Mouse (Mus musculus) embryonic facial prominence, embryonic 14.5 days (tissue): Measurements from ENCODE around the gene Rin2. TPM values are rescaled to one million over a fixed set of nuclear protein-coding genes. Genes with fewer than 3 reads are reported as not detected.

Experiments used
- ATAC-seq: fragments of 200-750 bp; cut with Nextera tagmentation; 2 replicates; pipeline ENCODE4 v1.8.0; 2017; ENCODE audit warnings: low read depth, moderate number of reproducible peaks, moderate TSS enrichment
- DNase-seq: peaks from one replicate; pipeline ENCODE4 v3.0.0-alpha.2; 2015; ENCODE audit warnings: low spot score
- H3K27ac ChIP-seq: fragments of 300-500 bp; sonication (generic); replicated peaks from 2 replicates; pipeline ENCODE4 v1.5.1; 2014; ENCODE audit warnings: low read depth, mild to moderate bottlenecking, low read length, moderate library complexity
- H3K27me3 ChIP-seq: fragments of 300-500 bp; sonication (generic); replicated peaks from 2 replicates; pipeline ENCODE4 v1.6.1; 2014; ENCODE audit warnings: low read length; ENCODE audit not compliant: control insufficient read depth, insufficient read depth
- H3K36me3 ChIP-seq: fragments of 300-500 bp; sonication (generic); 2 replicates; pipeline ENCODE4 v1.6.1; 2014; ENCODE audit warnings: low read length, mixed read lengths; ENCODE audit not compliant: control insufficient read depth, insufficient read depth
- H3K4me1 ChIP-seq: fragments of 300-500 bp; sonication (generic); 2 replicates; pipeline ENCODE4 v1.6.1; 2014; ENCODE audit warnings: antibody characterized with exemption, low read length; ENCODE audit not compliant: control insufficient read depth, insufficient read depth
- H3K4me2 ChIP-seq: fragments of 300-500 bp; sonication (generic); 2 replicates; pipeline ENCODE4 v1.6.1; 2014; ENCODE audit warnings: low read depth, mild to moderate bottlenecking, low read length, moderate library complexity, mixed read lengths
- H3K4me3 ChIP-seq: fragments of 300-500 bp; sonication (generic); 2 replicates; pipeline ENCODE4 v1.5.1; 2014; ENCODE audit warnings: low read depth, mild to moderate bottlenecking, low read length
- H3K9ac ChIP-seq: fragments of 300-500 bp; sonication (generic); 2 replicates; pipeline ENCODE4 v1.6.1; 2014; ENCODE audit warnings: low read depth, mild to moderate bottlenecking, low read length, moderate library complexity, mixed read lengths
- H3K9me3 ChIP-seq: fragments of 300-500 bp; sonication (generic); 2 replicates; pipeline ENCODE4 v1.6.1; 2016; ENCODE audit warnings: low read length; ENCODE audit not compliant: control insufficient read depth
- WGBS: fragments of 180-500 bp; shearing (Covaris S2); extraction: QIAGEN DNeasy Blood & Tissue Kit; methylation state at CpG from one replicate; pipeline ENCODE4 v1.1.7; 2014; 5-methylcytosine and 5-hydroxymethylcytosine counted together
- polyA plus RNA-seq: library from polyadenylated mRNA; unstranded; fragments of >200 nt; fragmentation: Nextera tagmentation; extraction: Ambion mirVana; gene quantifications from 2 replicates; pipeline ENCODE4 v1.2.1, GENCODE M21; 2014

Gene Rin2
- polyA plus RNA-seq, 1 experiment from 2014 or later, result 33.0 TPM

DNA sequence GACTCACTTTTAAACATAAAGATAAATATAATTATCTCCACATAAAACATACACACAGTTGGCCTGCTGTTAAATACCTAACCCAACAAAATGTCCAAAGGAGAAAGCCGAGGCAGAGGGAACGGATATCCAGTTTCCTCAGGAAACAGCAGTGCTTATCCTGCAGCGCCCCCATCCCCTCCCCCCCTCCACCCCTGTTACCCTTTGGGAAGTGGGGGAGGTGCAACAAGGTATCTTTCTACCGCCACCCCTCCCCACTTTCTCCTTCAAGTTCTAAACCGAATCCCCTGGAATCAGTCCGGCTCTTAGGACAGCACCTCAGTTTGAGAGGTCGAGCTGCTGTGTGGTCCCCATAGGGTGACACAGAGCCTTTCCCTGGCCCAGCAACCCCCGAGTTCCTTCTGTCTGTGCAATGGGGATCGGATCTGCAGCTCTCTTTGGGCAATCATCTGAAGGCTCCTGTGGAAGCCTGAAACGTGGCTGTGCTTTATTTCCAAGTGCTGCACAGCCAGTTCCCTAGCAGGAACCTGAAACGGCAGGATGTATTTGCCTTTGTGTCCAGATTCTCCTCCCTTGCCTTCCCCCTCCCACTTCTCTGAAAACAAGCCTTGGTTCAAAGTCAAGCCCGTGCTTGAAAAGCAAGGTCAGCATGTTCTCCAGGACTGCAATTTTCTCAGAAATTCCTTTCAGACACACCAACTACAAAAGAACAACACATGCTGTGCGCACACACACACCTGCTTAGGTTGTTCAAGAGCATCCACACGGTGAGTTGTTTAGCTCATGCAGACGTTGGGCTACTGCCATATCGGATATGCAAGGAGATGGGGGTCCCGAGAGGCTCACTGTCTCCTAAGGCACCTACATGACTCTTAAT, 209.3 kb downstream of the Rin2 start:
- H3K9me3 ChIP-seq, result no peaks in the 10 kb centered on the region
- peaks cover 71% of the 10 kb centered on the region for H3K4me1 ChIP-seq
- ATAC-seq, result peak; percentile 28; the same call in 1 of the 2 replicates
- 13% methylated on average over 16 of the region's 17 CpGs for WGBS
- peak; percentile 81 for DNase-seq
- H3K4me3 ChIP-seq, result no peak overlapping the region
- H3K4me2 ChIP-seq, result peak overlapping the region; percentile 13; the same call in 1 of the 2 replicates
- peak overlapping the region; percentile 87 for H3K27ac ChIP-seq
- no peaks in the 10 kb centered on the region for H3K27me3 ChIP-seq
- no peak overlapping the region for H3K9ac ChIP-seq
- peaks cover 48% of the 10 kb centered on the region for H3K36me3 ChIP-seq

DNA sequence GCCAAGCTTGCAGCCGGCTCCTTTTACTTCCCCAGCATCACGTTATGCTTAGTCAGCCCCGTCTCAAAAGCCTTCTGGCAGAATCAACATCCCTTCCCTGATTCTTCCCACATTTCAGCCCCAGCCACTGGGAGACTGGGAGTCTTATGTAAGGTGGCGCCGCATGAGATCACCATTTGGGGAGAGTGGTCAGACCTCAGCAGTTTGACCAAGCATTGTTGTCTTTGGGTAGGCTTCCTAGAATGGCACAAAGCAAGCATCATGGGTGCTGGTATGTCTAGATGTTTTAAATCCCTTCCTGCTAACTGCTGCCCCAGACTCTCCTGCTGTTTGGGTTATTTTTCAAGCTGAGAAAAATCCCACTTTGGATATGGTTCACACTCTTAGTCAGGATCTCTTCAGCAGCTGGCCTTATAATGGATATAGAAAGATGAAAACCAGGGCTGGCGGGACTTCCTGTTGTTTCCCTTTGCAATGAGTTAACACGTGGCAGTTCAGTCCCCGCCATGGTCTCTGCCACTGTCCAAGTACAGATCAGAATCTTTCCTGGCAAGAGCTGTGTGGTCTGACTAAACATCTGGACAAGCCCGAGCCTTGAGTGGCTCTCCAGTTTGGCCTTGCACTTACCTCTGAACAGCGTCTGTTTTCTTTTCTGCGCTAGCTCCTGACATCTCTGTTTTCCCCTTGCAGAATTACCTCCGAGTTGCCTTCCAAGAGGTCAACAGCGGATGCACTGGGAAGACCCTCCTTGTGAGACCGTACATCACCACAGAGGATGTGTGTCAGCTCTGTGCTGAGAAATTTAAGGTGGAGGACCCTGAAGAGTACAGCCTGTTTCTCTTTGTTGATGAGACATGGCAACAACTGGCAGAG, 210.1 kb downstream of the Rin2 start:
- whole genome bisulfite sequencing, result 50% methylated on average over 14 of the region's 14 CpGs
- Histone ChIP-seq H3K36me3 (peaks cover 41% of the 10 kb centered on the region), H3K27ac (peak overlapping the region; percentile 87), H3K27me3 (no peaks in the 10 kb centered on the region), H3K4me1 (peaks cover 75% of the 10 kb centered on the region), H3K9me3 (no peaks in the 10 kb centered on the region), H3K9ac (no peak overlapping the region), H3K4me3 (no peak overlapping the region), H3K4me2 (peak overlapping the region; percentile 5; the same call in 1 of the 2 replicates)
- ATAC-seq, result peak; percentile 12; the same call in 1 of the 2 replicates
- DNase-seq, result peak; percentile 84

DNA sequence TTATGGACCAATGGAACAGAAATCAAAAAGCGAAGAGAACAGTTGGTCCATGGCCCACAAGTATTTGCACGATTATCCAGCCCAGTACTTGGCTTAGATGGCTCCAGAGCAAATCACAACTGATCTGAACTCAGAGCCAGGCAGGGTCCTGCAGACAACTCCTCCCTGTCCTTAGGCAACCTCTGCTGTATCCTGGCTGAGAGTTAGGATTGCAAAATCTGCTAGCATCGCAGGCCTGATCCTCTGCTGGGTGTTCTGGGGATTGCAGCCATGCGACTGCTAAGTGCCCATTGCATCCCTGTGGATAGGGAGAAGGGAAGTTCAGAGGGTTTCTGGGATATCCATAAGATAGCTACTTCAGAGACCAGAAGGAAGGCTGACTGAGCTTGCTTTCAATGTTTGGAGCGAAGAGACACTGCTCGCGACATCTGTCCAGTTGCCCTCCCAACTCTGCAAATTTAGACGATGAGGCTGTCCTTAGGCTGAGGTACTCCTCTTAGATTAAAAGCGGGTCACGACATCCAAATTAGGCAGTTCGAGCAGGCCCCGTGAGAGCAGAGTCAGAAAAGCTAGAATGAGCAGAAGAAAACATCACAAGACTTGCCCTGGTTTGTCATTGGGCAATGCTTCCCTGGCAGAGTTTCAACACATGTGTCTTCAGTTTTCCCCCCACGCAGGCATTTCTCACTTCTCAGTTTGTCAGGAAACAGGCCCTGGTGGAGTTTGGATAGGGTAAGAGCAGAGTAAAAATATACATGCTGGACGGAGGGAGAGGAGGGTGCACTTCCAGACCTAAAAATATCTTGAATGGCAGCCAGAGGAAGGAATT, 213.1 kb downstream of the Rin2 start:
- Histone ChIP-seq H3K9me3 (no peaks in the 10 kb centered on the region), H3K9ac (no peak overlapping the region), H3K27me3 (no peaks in the 10 kb centered on the region), H3K27ac (peak overlapping the region; percentile 90), H3K4me1 (peaks cover 50% of the 10 kb centered on the region), H3K4me3 (no peak overlapping the region), H3K36me3 (peaks cover 34% of the 10 kb centered on the region), H3K4me2 (0 out of 2 replicates have a peak overlapping the region, but pooled peaks have one; percentile 3)
- ATAC-seq (peak; percentile 83), DNase-seq (peak; percentile 94)
- 30% methylated on average over 14 of the region's 14 CpGs for WGBS

DNA sequence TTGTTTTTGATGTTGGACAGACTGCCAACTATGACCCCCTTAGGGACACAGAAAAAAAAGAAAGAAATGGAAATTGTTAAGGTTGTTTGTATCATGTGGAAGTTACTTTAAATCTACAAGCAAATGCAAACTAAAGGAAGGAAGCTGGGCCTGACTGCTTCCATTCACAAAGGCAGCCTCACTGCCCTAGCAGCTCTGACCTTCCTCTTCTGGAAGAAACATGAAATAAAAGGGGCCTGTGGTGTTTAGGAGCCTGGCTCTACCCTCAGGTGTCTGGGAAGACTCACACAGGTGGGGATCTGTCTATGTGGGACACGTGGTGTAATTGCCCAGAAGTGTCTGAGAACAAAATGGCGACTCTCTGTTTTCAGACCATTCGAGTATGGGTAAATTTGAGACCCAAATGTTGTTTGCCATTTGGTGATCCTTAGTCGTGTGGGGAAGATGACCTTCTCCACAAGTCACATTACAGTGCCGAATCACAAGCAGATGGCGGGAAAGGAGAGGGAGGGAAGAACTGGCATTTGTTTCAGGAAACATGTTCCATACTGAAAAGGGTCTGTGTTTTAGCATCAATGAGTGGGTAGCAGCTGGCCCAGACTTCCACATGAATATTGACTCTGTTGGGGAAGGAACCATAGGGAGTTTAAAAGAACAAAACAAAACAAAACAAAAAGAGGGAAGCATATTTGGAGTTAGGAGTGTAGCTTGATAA, 213.9 kb downstream of the Rin2 start:
- Histone ChIP-seq H3K27me3 (no peaks in the 10 kb centered on the region), H3K9ac (no peak overlapping the region), H3K4me1 (peaks cover 42% of the 10 kb centered on the region), H3K27ac (peak overlapping the region; percentile 90), H3K4me2 (peak overlapping the region; percentile 12; the same call in 1 of the 2 replicates), H3K36me3 (peaks cover 28% of the 10 kb centered on the region), H3K4me3 (no peak overlapping the region), H3K9me3 (no peaks in the 10 kb centered on the region)
- 27% methylated on average over 6 of the region's 6 CpGs for WGBS
- DNase-seq (no peak), ATAC-seq (peak; percentile 26)

DNA sequence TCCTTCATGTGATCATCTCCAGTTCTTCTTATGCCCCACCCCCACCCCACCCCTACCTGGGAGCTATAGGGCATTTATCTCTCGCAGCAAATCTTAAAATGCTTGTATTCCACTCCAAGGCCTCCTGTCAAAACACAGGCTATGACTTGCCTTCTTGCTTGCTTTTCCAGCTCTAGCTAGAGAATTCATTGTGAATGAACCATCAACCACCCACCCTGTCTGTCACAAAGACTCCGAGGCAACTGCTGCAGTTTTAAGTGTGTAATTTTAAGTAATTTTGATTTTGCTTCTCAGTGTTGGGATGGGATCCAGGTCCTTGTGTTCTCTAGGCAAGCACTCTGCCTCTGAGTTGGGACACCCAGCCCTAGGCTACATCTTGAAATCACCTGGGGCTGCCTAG, 215.6 kb downstream of the Rin2 start:
- peak; percentile 65 for DNase-seq
- WGBS, result 62% methylated on average over 2 of the region's 2 CpGs

DNA sequence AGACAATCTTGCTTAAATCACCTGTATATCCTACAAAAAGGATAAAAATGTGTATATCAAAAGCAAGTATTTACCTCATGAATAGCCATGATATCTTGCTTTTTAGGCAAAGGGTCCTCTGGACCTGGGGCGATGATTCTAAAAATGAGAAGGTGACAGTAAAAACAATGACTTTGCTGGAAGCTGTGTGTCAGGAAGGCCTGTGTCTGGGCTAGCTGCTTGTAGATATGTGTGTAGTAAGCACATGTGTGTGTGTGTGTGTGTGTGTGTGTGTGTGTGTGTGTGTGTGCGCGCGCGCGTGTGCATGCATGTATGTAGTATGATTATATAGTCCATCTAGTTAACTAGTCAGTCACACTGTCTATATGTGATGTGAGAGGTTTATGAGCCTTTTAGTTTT, 218.7 kb downstream of the Rin2 start:
- no peaks in the 10 kb centered on the region for H3K9me3 ChIP-seq
- ATAC-seq, result no peak
- no peaks in the 10 kb centered on the region for H3K27me3 ChIP-seq
- H3K4me3 ChIP-seq, result no peak overlapping the region
- no peak for DNase-seq
- 100% methylated on average over 6 of the region's 6 CpGs for WGBS
- no peak overlapping the region for H3K27ac ChIP-seq
- peaks cover 9% of the 10 kb centered on the region for H3K4me1 ChIP-seq
- H3K4me2 ChIP-seq, result no peak overlapping the region
- no peak overlapping the region for H3K9ac ChIP-seq
- no peaks in the 10 kb centered on the region for H3K36me3 ChIP-seq

More for the DNA sequence above, 215.6 kb downstream of the Rin2 start:
- Histone ChIP-seq H3K9me3 (no peaks in the 10 kb centered on the region), H3K4me1 (peaks cover 27% of the 10 kb centered on the region), H3K4me2 (no peak overlapping the region), H3K36me3 (peaks cover 21% of the 10 kb centered on the region), H3K27ac (peak overlapping the region; percentile 21; the same call in 1 of the 2 replicates), H3K27me3 (no peaks in the 10 kb centered on the region), H3K9ac (no peak overlapping the region), H3K4me3 (no peak overlapping the region)
- ATAC-seq, result no peak

DNA sequence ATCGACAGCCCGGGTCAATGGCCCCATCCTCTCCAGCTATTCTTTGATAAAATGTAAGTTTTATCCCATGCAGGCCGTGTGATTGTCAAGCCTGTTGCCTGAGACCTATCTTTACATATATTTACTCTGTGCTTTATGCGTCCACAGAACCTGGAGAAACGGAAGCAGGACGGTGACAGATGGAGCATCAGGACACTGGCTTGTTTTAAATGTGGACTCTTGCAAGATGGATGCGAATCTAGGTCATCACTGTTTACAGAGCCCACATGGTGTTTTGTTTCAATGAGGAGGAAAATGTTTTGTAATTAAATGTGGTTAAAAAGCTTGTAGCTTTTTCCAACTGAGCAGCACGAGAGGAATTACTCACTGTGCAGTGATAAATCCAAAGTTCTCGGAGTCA, 223.1 kb downstream of the Rin2 start:
- Histone ChIP-seq H3K4me3 (no peak overlapping the region), H3K4me1 (no peaks in the 10 kb centered on the region), H3K9ac (no peak overlapping the region), H3K27me3 (no peaks in the 10 kb centered on the region), H3K36me3 (no peaks in the 10 kb centered on the region), H3K4me2 (no peak overlapping the region), H3K9me3 (no peaks in the 10 kb centered on the region), H3K27ac (no peak overlapping the region)
- 76% methylated on average over 9 of the region's 9 CpGs for WGBS
- ATAC-seq (no peak), DNase-seq (no peak)
